Mouse (Mus musculus): ENCODE measurements at regions not wholly inside any gene's neighbourhood (a gene's known extent, or its start where the extent isn't known, plus 50 kb on each side); places are given as distances from the start of the nearest gene placed in this dataset.

DNA sequence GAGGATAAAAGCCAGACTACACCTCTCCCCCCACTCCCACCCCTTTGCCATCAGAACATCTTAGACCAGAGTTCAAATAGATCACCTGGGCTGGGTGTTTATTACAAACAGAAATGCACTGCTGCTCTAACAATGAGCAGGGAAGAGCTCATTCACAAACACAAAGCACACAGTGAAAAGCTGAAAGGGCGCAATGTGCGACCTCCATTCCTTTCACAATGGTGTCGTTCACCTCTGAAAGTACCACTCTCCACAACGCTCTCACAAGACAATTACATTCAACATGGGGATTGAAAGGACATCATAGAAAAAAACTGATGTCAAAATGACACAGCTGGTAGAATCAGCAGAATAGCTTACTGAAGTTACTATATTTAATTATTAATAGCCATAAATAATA is 426.8 kb downstream of the Fat4 start:
- H3K9ac ChIP-seq (ENCODE audit: low read length), result no peak overlapping the region

GRCm38 (mm10) chr3:39320851-39321250 is 434.1 kb downstream of the Fat4 start:
- 66% methylated on average over 7 of the region's 7 CpGs for WGBS
- H3K36me3 ChIP-seq (ENCODE audit: control insufficient read depth, insufficient read depth, low read length), result no peaks in the 10 kb centered on the region
- H3K27me3 ChIP-seq (replicated peaks; ENCODE audit: control insufficient read depth, insufficient read depth, low read length), result no peaks in the 10 kb centered on the region
- ATAC-seq (replicated peaks; ENCODE audit: low FRiP score, low TSS enrichment, low read depth) (no peak), DNase-seq (ENCODE audit: low spot score) (no peak)
- H3K9ac ChIP-seq (ENCODE audit: low read length), result no peak overlapping the region
- no peak overlapping the region for H3K4me3 ChIP-seq (ENCODE audit: low read depth, low read length)
- H3K9me3 ChIP-seq (ENCODE audit: control insufficient read depth, low read length), result no peaks in the 10 kb centered on the region
- no peak overlapping the region for H3K27ac ChIP-seq (ENCODE audit: low read depth)
- no peak overlapping the region for H3K4me2 ChIP-seq (ENCODE audit: low read length)
- peaks cover 9% of the 10 kb centered on the region; the same call in 1 of the 2 replicates for H3K4me1 ChIP-seq (replicated peaks; ENCODE audit: control insufficient read depth, insufficient read depth, low read length)

More for the DNA sequence above, 426.8 kb downstream of the Fat4 start:
- no peak for ATAC-seq (replicated peaks; ENCODE audit: low FRiP score, low TSS enrichment, low read depth)
- Histone ChIP-seq H3K4me2 (ENCODE audit: low read length) (no peak overlapping the region), H3K4me1 (replicated peaks; ENCODE audit: control insufficient read depth, insufficient read depth, low read length) (no peaks in the 10 kb centered on the region), H3K4me3 (ENCODE audit: low read depth, low read length) (no peak overlapping the region), H3K9me3 (ENCODE audit: control insufficient read depth, low read length) (no peaks in the 10 kb centered on the region), H3K27ac (ENCODE audit: low read depth) (no peak overlapping the region), H3K27me3 (replicated peaks; ENCODE audit: control insufficient read depth, insufficient read depth, low read length) (no peaks in the 10 kb centered on the region), H3K36me3 (ENCODE audit: control insufficient read depth, insufficient read depth, low read length) (no peaks in the 10 kb centered on the region)
- WGBS, result 84% methylated on average over 4 of the region's 4 CpGs
- no peak for DNase-seq (ENCODE audit: low spot score)

DNA sequence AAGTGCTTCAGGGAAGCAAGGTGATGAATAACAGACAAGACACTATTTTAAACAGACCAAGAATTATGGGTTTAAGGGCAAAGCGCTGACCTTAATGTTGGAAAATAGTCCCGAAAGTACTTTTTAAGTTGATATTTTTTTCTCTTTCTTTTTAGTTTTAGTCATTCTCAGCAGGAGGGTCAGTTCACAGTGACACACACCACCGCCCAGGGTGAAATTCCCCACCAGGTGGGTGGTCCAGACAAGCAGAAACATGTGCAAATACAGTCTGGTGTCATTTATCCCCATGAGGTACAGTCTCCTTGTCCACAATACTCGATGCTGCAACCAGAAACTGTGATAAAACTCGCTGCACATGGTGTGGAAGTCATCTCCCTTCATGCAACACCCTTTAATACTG is 435.5 kb downstream of the Fat4 start:
- 36% methylated on average over 5 of the region's 5 CpGs for WGBS
- Histone ChIP-seq H3K27ac (ENCODE audit: low read depth) (no peak overlapping the region), H3K9me3 (ENCODE audit: control insufficient read depth, low read length) (no peaks in the 10 kb centered on the region), H3K4me3 (ENCODE audit: low read depth, low read length) (no peak overlapping the region), H3K4me1 (replicated peaks; ENCODE audit: control insufficient read depth, insufficient read depth, low read length) (peaks cover 9% of the 10 kb centered on the region), H3K4me2 (ENCODE audit: low read length) (no peak overlapping the region), H3K27me3 (replicated peaks; ENCODE audit: control insufficient read depth, insufficient read depth, low read length) (no peaks in the 10 kb centered on the region), H3K36me3 (ENCODE audit: control insufficient read depth, insufficient read depth, low read length) (no peaks in the 10 kb centered on the region), H3K9ac (ENCODE audit: low read length) (no peak overlapping the region)
- DNase-seq (ENCODE audit: low spot score), result no peak
- ATAC-seq (replicated peaks; ENCODE audit: low FRiP score, low TSS enrichment, low read depth), result no peak

DNA sequence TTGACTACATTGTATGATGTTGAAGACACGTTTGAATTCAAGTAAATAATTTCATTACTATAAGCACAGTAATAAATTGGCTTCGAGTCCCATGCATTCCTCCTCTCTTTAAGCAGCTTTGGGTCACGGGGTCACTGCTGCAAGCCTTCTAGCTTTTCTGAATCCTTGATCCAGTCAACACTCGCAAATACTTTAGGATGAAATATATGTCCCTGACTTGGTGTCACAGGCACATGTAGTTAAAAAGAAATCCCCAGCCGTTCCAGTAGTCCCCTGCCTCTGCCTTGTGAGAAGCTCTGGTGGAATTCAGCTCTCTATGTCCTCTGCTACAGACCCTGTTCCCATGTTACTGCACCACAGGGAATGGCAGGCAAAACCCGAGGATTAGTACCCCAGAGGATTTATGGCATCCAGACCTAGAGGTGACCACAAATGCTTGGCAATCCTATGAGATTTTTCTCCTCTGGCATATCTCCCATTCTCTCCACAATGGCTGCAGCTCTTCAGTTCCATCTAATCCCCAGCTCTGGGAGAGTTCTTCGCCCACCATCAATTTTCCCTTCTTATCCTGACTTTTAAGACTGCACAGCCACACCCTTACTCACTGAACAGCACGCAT is 449.0 kb downstream of the Fat4 start:
- Histone ChIP-seq H3K9me3 (ENCODE audit: control insufficient read depth, low read length) (0 out of 2 replicates have a peak, but pooled peaks cover 5% of the 10 kb centered on the region), H3K4me2 (ENCODE audit: low read length) (no peak overlapping the region), H3K9ac (ENCODE audit: low read length) (no peak overlapping the region), H3K4me1 (replicated peaks; ENCODE audit: control insufficient read depth, insufficient read depth, low read length) (no peaks in the 10 kb centered on the region; the same call in 1 of the 2 replicates), H3K4me3 (ENCODE audit: low read depth, low read length) (no peak overlapping the region), H3K27me3 (replicated peaks; ENCODE audit: control insufficient read depth, insufficient read depth, low read length) (no peaks in the 10 kb centered on the region), H3K36me3 (ENCODE audit: control insufficient read depth, insufficient read depth, low read length) (no peaks in the 10 kb centered on the region), H3K27ac (ENCODE audit: low read depth) (no peak overlapping the region)
- DNase-seq (ENCODE audit: low spot score), result no peak
- no peak for ATAC-seq (replicated peaks; ENCODE audit: low FRiP score, low TSS enrichment, low read depth)
- 47% methylated on average over 8 of the region's 8 CpGs for whole genome bisulfite sequencing

DNA sequence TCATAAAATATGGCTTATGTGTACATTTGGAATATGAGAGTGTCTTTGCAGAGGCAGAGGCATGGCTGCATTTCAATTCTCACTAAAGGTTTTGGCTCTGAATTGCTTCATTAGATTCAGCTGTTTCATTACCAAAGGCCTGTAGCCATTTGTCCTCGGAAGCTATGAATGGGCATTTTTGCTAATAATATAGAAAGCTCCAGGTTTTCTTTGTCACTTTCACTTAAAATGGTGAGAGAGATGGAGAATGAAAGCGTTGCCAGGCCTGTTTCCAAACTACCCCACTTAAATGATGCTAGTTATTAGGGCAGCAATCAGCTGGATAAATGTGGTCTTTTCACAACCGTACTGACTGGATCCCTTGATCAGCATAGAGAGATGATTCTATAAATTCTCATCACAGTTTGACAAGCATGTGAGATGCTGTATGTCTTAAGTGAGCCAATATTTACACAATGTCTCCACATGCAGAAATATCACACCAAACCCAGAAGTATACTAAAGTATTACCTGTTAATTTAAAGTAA is 454.5 kb downstream of the Fat4 start:
- H3K9ac ChIP-seq (ENCODE audit: low read length), result no peak overlapping the region
- DNase-seq (ENCODE audit: low spot score), result no peak
- H3K4me1 ChIP-seq (replicated peaks; ENCODE audit: control insufficient read depth, insufficient read depth, low read length), result no peaks in the 10 kb centered on the region; the same call in 1 of the 2 replicates
- no peaks in the 10 kb centered on the region for H3K27me3 ChIP-seq (replicated peaks; ENCODE audit: control insufficient read depth, insufficient read depth, low read length)
- 72% methylated on average over 3 of the region's 3 CpGs for WGBS
- no peak overlapping the region for H3K4me3 ChIP-seq (ENCODE audit: low read depth, low read length)
- ATAC-seq (replicated peaks; ENCODE audit: low FRiP score, low TSS enrichment, low read depth), result no peak
- no peaks in the 10 kb centered on the region for H3K9me3 ChIP-seq (ENCODE audit: control insufficient read depth, low read length)
- H3K27ac ChIP-seq (ENCODE audit: low read depth), result no peak overlapping the region
- H3K4me2 ChIP-seq (ENCODE audit: low read length), result no peak overlapping the region
- no peaks in the 10 kb centered on the region for H3K36me3 ChIP-seq (ENCODE audit: control insufficient read depth, insufficient read depth, low read length)

- H3K4me1 ChIP-seq (replicated peaks; ENCODE audit: control insufficient read depth, insufficient read depth, low read length), result no peaks in the 10 kb centered on the region; the same call in 1 of the 2 replicates
- DNase-seq (ENCODE audit: low spot score) (no peak), ATAC-seq (replicated peaks; ENCODE audit: low FRiP score, low TSS enrichment, low read depth) (no peak)
- H3K27me3 ChIP-seq (replicated peaks; ENCODE audit: control insufficient read depth, insufficient read depth, low read length), result no peaks in the 10 kb centered on the region
- H3K4me2 ChIP-seq (ENCODE audit: low read length), result no peak overlapping the region
- no peak overlapping the region for H3K9ac ChIP-seq (ENCODE audit: low read length)
- H3K9me3 ChIP-seq (ENCODE audit: control insufficient read depth, low read length), result no peaks in the 10 kb centered on the region
- no peak overlapping the region for H3K27ac ChIP-seq (ENCODE audit: low read depth)
- H3K36me3 ChIP-seq (ENCODE audit: control insufficient read depth, insufficient read depth, low read length), result no peaks in the 10 kb centered on the region
- H3K4me3 ChIP-seq (ENCODE audit: low read depth, low read length), result no peak overlapping the region
- 52% methylated on average over 3 of the region's 3 CpGs for WGBS
These were observed 457.3 kb downstream of the Fat4 start for GRCm38 (mm10) chr3:39344078-39344477.

DNA sequence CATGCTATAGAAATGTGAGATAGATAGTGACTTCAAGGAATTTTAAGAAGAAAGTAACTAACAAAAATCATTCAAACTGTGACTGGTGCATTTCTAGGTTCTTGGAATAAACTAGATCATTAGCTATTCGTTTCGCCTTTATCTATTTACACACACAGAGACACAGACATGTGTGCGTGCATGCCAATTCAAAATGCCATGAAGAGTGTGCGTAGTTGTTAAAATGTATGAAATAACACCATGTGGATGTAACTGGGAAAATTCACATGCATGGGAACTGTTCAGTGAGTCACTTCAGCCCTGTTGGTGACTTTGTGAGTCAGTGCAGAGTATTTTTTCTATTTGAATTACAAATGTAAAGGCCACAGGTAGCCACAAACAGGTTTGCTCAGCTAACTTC is 460.8 kb downstream of the Fat4 start:
- ATAC-seq (replicated peaks; ENCODE audit: low FRiP score, low TSS enrichment, low read depth) (no peak), DNase-seq (ENCODE audit: low spot score) (no peak)
- WGBS, result 93% methylated on average over 4 of the region's 4 CpGs
- H3K27me3 ChIP-seq (replicated peaks; ENCODE audit: control insufficient read depth, insufficient read depth, low read length), result no peaks in the 10 kb centered on the region
- H3K4me1 ChIP-seq (replicated peaks; ENCODE audit: control insufficient read depth, insufficient read depth, low read length), result no peaks in the 10 kb centered on the region
- no peak overlapping the region for H3K9ac ChIP-seq (ENCODE audit: low read length)
- no peaks in the 10 kb centered on the region for H3K36me3 ChIP-seq (ENCODE audit: control insufficient read depth, insufficient read depth, low read length)
- no peak overlapping the region for H3K4me3 ChIP-seq (ENCODE audit: low read depth, low read length)
- H3K4me2 ChIP-seq (ENCODE audit: low read length), result no peak overlapping the region
- no peaks in the 10 kb centered on the region for H3K9me3 ChIP-seq (ENCODE audit: control insufficient read depth, low read length)
- H3K27ac ChIP-seq (ENCODE audit: low read depth), result no peak overlapping the region

- Histone ChIP-seq H3K4me2 (ENCODE audit: low read length) (no peak overlapping the region), H3K9ac (ENCODE audit: low read length) (no peak overlapping the region), H3K9me3 (ENCODE audit: control insufficient read depth, low read length) (no peaks in the 10 kb centered on the region), H3K36me3 (ENCODE audit: control insufficient read depth, insufficient read depth, low read length) (no peaks in the 10 kb centered on the region), H3K27me3 (replicated peaks; ENCODE audit: control insufficient read depth, insufficient read depth, low read length) (no peaks in the 10 kb centered on the region), H3K4me3 (ENCODE audit: low read depth, low read length) (no peak overlapping the region), H3K4me1 (replicated peaks; ENCODE audit: control insufficient read depth, insufficient read depth, low read length) (no peaks in the 10 kb centered on the region), H3K27ac (ENCODE audit: low read depth) (no peak overlapping the region)
- 75% methylated on average over 2 of the region's 2 CpGs for WGBS
- no peak for ATAC-seq (replicated peaks; ENCODE audit: low FRiP score, low TSS enrichment, low read depth)
- no peak for DNase-seq (ENCODE audit: low spot score)
These were observed 470.3 kb downstream of the Fat4 start for GRCm38 (mm10) chr3:39357012-39357411.

GRCm38 (mm10) chr3:39360278-39360677 is 473.5 kb downstream of the Fat4 start:
- Histone ChIP-seq H3K9ac (ENCODE audit: low read length) (no peak overlapping the region), H3K36me3 (ENCODE audit: control insufficient read depth, insufficient read depth, low read length) (no peaks in the 10 kb centered on the region), H3K27me3 (replicated peaks; ENCODE audit: control insufficient read depth, insufficient read depth, low read length) (no peaks in the 10 kb centered on the region), H3K4me2 (ENCODE audit: low read length) (no peak overlapping the region), H3K27ac (ENCODE audit: low read depth) (no peak overlapping the region), H3K4me1 (replicated peaks; ENCODE audit: control insufficient read depth, insufficient read depth, low read length) (no peaks in the 10 kb centered on the region), H3K9me3 (ENCODE audit: control insufficient read depth, low read length) (no peaks in the 10 kb centered on the region), H3K4me3 (ENCODE audit: low read depth, low read length) (no peak overlapping the region)
- DNase-seq (ENCODE audit: low spot score) (no peak), ATAC-seq (replicated peaks; ENCODE audit: low FRiP score, low TSS enrichment, low read depth) (no peak)
- WGBS, result 29% methylated on average over 2 of the region's 2 CpGs
